In the genomic region with DNA sequence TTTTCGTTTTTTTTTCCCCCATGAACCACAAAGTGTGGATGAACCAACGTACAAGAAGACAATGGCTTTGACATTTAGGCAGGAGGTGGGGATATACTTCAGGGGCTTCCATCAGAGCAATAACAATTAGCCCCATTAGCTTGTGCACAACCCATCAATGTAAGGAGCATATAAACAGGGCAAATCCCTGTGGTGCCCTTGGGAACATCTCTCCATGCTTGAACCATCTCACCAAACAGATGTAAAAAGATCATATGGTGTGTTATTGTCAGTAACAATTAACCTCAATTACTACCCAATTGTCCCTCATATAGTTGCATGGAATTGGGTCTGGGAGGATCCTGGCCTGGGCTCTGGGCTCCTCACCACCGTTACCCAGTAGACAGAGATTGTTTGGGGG, we compare ENCODE assay signal across 13 mouse cellular contexts.
DNase-seq lines count a peak whose midpoint lies in the region; ATAC-seq lines count a peak whose summit lies in the region.
"Had no signal": no experiment of that assay in that cellular context is flagged by ENCODE, and none has a peak within 500 bp of the region (broad histone marks: within the 10 kb centered on the region; RNA-seq: fewer than 3 reads in every experiment).

No protein-coding gene starts in this region.

- 43% methylated on average over 3 of the region's 3 CpGs for WGBS in midbrain, embryonic 13.5 days
- WGBS in midbrain, embryonic 14.5 days = 38% methylated on average over 3 of the region's 3 CpGs
- 44% methylated on average over 3 of the region's 3 CpGs for WGBS in embryonic facial prominence, embryonic 14.5 days
- 19% methylated on average over 3 of the region's 3 CpGs for WGBS in neural tube, embryonic 13.5 days
- WGBS in forebrain, embryonic 15.5 days = 54% methylated on average over 3 of the region's 3 CpGs

- no peak for DNase-seq in midbrain, embryonic 14.5 days
- DNase-seq in R1 (ENCODE audit: low read depth, low spot score) = peak; percentile 23
- DNase-seq in embryonic facial prominence, embryonic 14.5 days (ENCODE audit: low spot score) = peak; percentile 12
- DNase-seq in yolk sac, embryonic 10.5 days (ENCODE audit: low spot score) = no peak
- no peak for DNase-seq in thymus, postnatal 0 days (ENCODE audit: low spot score)
- DNase-seq: adrenal gland, postnatal 36 days; forebrain, postnatal 0 days; kidney, adult 11 months; lung, postnatal 4 days had no signal

- H3K27ac ChIP-seq in midbrain, embryonic 13.5 days = no peak overlapping the region
- H3K27ac ChIP-seq in midbrain, embryonic 14.5 days (replicated peaks; ENCODE audit: low read depth, low read length) = no peak overlapping the region
- no peak overlapping the region for H3K27ac ChIP-seq in embryonic facial prominence, embryonic 14.5 days (replicated peaks; ENCODE audit: low read depth, low read length)
- H3K27ac ChIP-seq in neural tube, embryonic 13.5 days (replicated peaks) = no peak overlapping the region
- H3K27ac ChIP-seq in forebrain, embryonic 15.5 days (replicated peaks) = no peak overlapping the region
- H3K27ac ChIP-seq: embryonic facial prominence, embryonic 15.5 days had no signal

- H3K27me3 ChIP-seq in midbrain, embryonic 13.5 days = no peaks in the 10 kb centered on the region
- H3K27me3 ChIP-seq in midbrain, embryonic 14.5 days (ENCODE audit: control insufficient read depth, insufficient read depth, low read length) = no peaks in the 10 kb centered on the region
- no peaks in the 10 kb centered on the region for H3K27me3 ChIP-seq in embryonic facial prominence, embryonic 14.5 days (replicated peaks; ENCODE audit: control insufficient read depth, insufficient read depth, low read length)
- no peaks in the 10 kb centered on the region for H3K27me3 ChIP-seq in neural tube, embryonic 13.5 days
- no peaks in the 10 kb centered on the region for H3K27me3 ChIP-seq in forebrain, embryonic 15.5 days
- H3K27me3 ChIP-seq: embryonic facial prominence, embryonic 15.5 days had no signal

- ATAC-seq in midbrain, embryonic 13.5 days = 0 out of 2 replicates have a peak, but pooled peaks have one; percentile 43
- no peak for ATAC-seq in midbrain, embryonic 14.5 days (ENCODE audit: low FRiP score, low TSS enrichment)
- peak; percentile 47; the same call in 1 of the 2 replicates for ATAC-seq in embryonic facial prominence, embryonic 14.5 days (ENCODE audit: low read depth)
- peak; percentile 40; the same call in 1 of the 2 replicates for ATAC-seq in neural tube, embryonic 13.5 days (ENCODE audit: low read depth)
- no peak for ATAC-seq in forebrain, embryonic 15.5 days (replicated peaks)

- H3K4me2 ChIP-seq in midbrain, embryonic 13.5 days (replicated peaks) = no peak overlapping the region
- no peak overlapping the region for H3K4me2 ChIP-seq in midbrain, embryonic 14.5 days (ENCODE audit: low read length)
- H3K4me2 ChIP-seq in embryonic facial prominence, embryonic 14.5 days (ENCODE audit: low read depth, low read length) = no peak overlapping the region
- H3K4me2 ChIP-seq in neural tube, embryonic 13.5 days = no peak overlapping the region
- no peak overlapping the region for H3K4me2 ChIP-seq in forebrain, embryonic 15.5 days (replicated peaks)
- H3K4me2 ChIP-seq: embryonic facial prominence, embryonic 15.5 days had no signal

- H3K4me1 ChIP-seq in midbrain, embryonic 13.5 days (replicated peaks) = peaks cover 12% of the 10 kb centered on the region
- H3K4me1 ChIP-seq in midbrain, embryonic 14.5 days (ENCODE audit: control insufficient read depth, insufficient read depth, low read length) = 0 out of 2 replicates have a peak, but pooled peaks cover 5% of the 10 kb centered on the region
- H3K4me1 ChIP-seq in embryonic facial prominence, embryonic 14.5 days (ENCODE audit: control insufficient read depth, insufficient read depth, low read length) = no peaks in the 10 kb centered on the region
- peaks cover 17% of the 10 kb centered on the region for H3K4me1 ChIP-seq in neural tube, embryonic 13.5 days (replicated peaks)
- H3K4me1 ChIP-seq in forebrain, embryonic 15.5 days = no peaks in the 10 kb centered on the region; the same call in 1 of the 2 replicates

- H3K4me3 ChIP-seq in midbrain, embryonic 13.5 days (replicated peaks) = no peak overlapping the region
- no peak overlapping the region for H3K4me3 ChIP-seq in midbrain, embryonic 14.5 days (replicated peaks; ENCODE audit: low read depth, low read length)
- H3K4me3 ChIP-seq in embryonic facial prominence, embryonic 14.5 days (ENCODE audit: low read depth, low read length) = no peak overlapping the region
- no peak overlapping the region for H3K4me3 ChIP-seq in neural tube, embryonic 13.5 days
- H3K4me3 ChIP-seq in forebrain, embryonic 15.5 days = no peak overlapping the region
- H3K4me3 ChIP-seq: embryonic facial prominence, embryonic 15.5 days had no signal

- H3K9ac ChIP-seq in midbrain, embryonic 13.5 days (replicated peaks) = no peak overlapping the region
- no peak overlapping the region for H3K9ac ChIP-seq in midbrain, embryonic 14.5 days (replicated peaks; ENCODE audit: low read length)
- H3K9ac ChIP-seq in embryonic facial prominence, embryonic 14.5 days (ENCODE audit: low read depth, low read length) = no peak overlapping the region
- H3K9ac ChIP-seq in neural tube, embryonic 13.5 days = no peak overlapping the region
- no peak overlapping the region for H3K9ac ChIP-seq in forebrain, embryonic 15.5 days (replicated peaks)
- H3K9ac ChIP-seq: embryonic facial prominence, embryonic 15.5 days; forebrain, postnatal 0 days had no signal

- no peaks in the 10 kb centered on the region for H3K9me3 ChIP-seq in midbrain, embryonic 13.5 days
- no peaks in the 10 kb centered on the region for H3K9me3 ChIP-seq in midbrain, embryonic 14.5 days (ENCODE audit: control insufficient read depth, low read length)
- no peaks in the 10 kb centered on the region for H3K9me3 ChIP-seq in embryonic facial prominence, embryonic 14.5 days (ENCODE audit: control insufficient read depth, low read length)
- no peaks in the 10 kb centered on the region for H3K9me3 ChIP-seq in neural tube, embryonic 13.5 days
- H3K9me3 ChIP-seq in forebrain, embryonic 15.5 days = no peaks in the 10 kb centered on the region
- H3K9me3 ChIP-seq: embryonic facial prominence, embryonic 15.5 days had no signal

- no peaks in the 10 kb centered on the region for H3K36me3 ChIP-seq in midbrain, embryonic 13.5 days
- no peaks in the 10 kb centered on the region for H3K36me3 ChIP-seq in midbrain, embryonic 14.5 days (ENCODE audit: control insufficient read depth, insufficient read depth, low read length)
- H3K36me3 ChIP-seq in embryonic facial prominence, embryonic 14.5 days (ENCODE audit: control insufficient read depth, insufficient read depth, low read length) = no peaks in the 10 kb centered on the region
- H3K36me3 ChIP-seq in neural tube, embryonic 13.5 days = no peaks in the 10 kb centered on the region
- no peaks in the 10 kb centered on the region for H3K36me3 ChIP-seq in forebrain, embryonic 15.5 days
- H3K36me3 ChIP-seq: embryonic facial prominence, embryonic 15.5 days had no signal

Comparison
In these comparisons a context has a peak if more than half of its experiments do, and no peak if none do; other contexts are left out.
1. ATAC-seq: peak in midbrain, embryonic 13.5 days (single experiment), embryonic facial prominence, embryonic 14.5 days (single experiment) and neural tube, embryonic 13.5 days (single experiment); none in midbrain, embryonic 14.5 days (single experiment) and forebrain, embryonic 15.5 days (single experiment).
2. DNase-seq: peak in R1 (single experiment) and embryonic facial prominence, embryonic 14.5 days (single experiment); none in midbrain, embryonic 14.5 days (single experiment), yolk sac, embryonic 10.5 days (single experiment) and thymus, postnatal 0 days (single experiment).